Mouse (Mus musculus) midbrain, embryonic 14.5 days (tissue): ENCODE measurements at regions not wholly inside any gene's neighbourhood (a gene's known extent, or its start where the extent isn't known, plus 50 kb on each side); places are given as distances from the start of the nearest gene placed in this dataset.

Source experiments
- ATAC-seq: fragments of 200-750 bp; cut with Nextera tagmentation; 2 replicates; pipeline ENCODE4 v1.8.0; 2017; ENCODE audit warnings: moderate number of reproducible peaks, moderate library complexity; ENCODE audit not compliant: low FRiP score, low TSS enrichment
- DNase-seq: peaks from one replicate; pipeline ENCODE4 v3.0.0-alpha.2; 2015
- H3K27ac ChIP-seq: fragments of 300-500 bp; sonication (generic); replicated peaks from 2 replicates; pipeline ENCODE4 v1.5.1; 2014; ENCODE audit warnings: mild to moderate bottlenecking, low read depth, low read length, moderate library complexity
- H3K27me3 ChIP-seq: fragments of 300-500 bp; sonication (generic); 2 replicates; pipeline ENCODE4 v1.6.1; 2014; ENCODE audit warnings: low read length, control low read depth, mixed read lengths; ENCODE audit not compliant: control insufficient read depth, insufficient read depth
- H3K36me3 ChIP-seq: fragments of 300-500 bp; sonication (generic); 2 replicates; pipeline ENCODE4 v1.6.1; 2014; ENCODE audit warnings: low read length, control low read depth; ENCODE audit not compliant: control insufficient read depth, insufficient read depth
- H3K4me1 ChIP-seq: fragments of 300-500 bp; sonication (generic); 2 replicates; pipeline ENCODE4 v1.6.1; 2014; ENCODE audit warnings: mild to moderate bottlenecking, antibody characterized with exemption, low read length, control low read depth; ENCODE audit not compliant: control insufficient read depth, insufficient read depth
- H3K4me2 ChIP-seq: fragments of 300-500 bp; sonication (generic); 2 replicates; pipeline ENCODE4 v1.6.1; 2014; ENCODE audit warnings: mild to moderate bottlenecking, low read length, moderate library complexity
- H3K4me3 ChIP-seq: fragments of 300-500 bp; sonication (generic); replicated peaks from 2 replicates; pipeline ENCODE4 v1.5.1; 2014; ENCODE audit warnings: low read depth, low read length
- H3K9ac ChIP-seq: fragments of 300-500 bp; sonication (generic); replicated peaks from 2 replicates; pipeline ENCODE4 v1.6.1; 2014; ENCODE audit warnings: mild to moderate bottlenecking, low read length, moderate library complexity
- H3K9me3 ChIP-seq: fragments of 300-500 bp; sonication (generic); 2 replicates; pipeline ENCODE4 v1.6.1; 2016; ENCODE audit warnings: low read length, control low read depth, mixed read lengths; ENCODE audit not compliant: control insufficient read depth
- WGBS: fragments of 180-500 bp; shearing (Covaris S2); extraction: QIAGEN DNeasy Blood & Tissue Kit; methylation state at CpG from one replicate; pipeline ENCODE4 v1.1.7; 2014; 5-methylcytosine and 5-hydroxymethylcytosine counted together

DNA sequence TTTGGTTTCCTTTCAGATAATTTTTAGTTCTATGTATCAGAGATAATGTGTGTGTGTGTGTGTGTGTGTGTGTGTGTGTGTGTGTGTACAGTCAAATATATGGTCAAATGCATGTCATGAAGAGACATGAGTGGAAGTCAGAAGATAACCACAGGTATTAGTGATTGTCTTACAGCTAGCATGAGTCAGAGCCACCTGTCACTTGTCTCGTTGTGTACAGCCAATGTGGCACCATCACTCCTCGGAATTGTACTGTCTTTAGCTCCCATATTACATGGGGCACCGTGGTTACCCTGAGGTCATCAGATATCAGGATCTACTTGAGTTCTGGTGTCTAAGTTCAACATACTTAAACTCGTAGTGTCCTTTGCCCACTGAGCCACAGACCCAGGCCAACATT, 816.0 kb upstream of the Ctnnd2 start:
- Histone ChIP-seq H3K27me3 (no peaks in the 10 kb centered on the region), H3K4me2 (no peak overlapping the region), H3K9me3 (no peaks in the 10 kb centered on the region), H3K36me3 (no peaks in the 10 kb centered on the region), H3K27ac (no peak overlapping the region), H3K4me3 (no peak overlapping the region), H3K9ac (no peak overlapping the region), H3K4me1 (no peaks in the 10 kb centered on the region)
- DNase-seq, result no peak
- ATAC-seq, result no peak
- 86% methylated on average over 4 of the region's 4 CpGs for WGBS

DNA sequence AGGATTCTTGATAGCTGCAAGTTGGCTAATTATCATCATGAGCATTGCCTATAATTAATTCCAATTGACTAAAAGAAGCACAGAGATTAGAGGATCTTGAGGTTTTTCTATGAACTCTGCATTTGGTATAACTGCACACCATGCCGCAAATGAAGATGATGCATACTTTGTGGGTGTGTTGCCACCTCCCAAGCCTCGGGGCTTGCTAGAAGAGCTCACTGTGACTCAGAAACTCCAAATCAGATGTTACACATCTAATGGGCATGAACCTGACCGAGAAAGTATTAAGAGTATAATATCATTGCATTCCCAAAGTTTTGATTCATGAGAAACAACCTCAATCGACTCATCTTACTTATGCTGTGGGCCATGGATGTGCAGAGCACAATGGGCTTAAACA, 772.5 kb upstream of the Ctnnd2 start:
- no peak for DNase-seq
- no peak for ATAC-seq
- no peaks in the 10 kb centered on the region for H3K4me1 ChIP-seq
- H3K27ac ChIP-seq, result no peak overlapping the region
- H3K36me3 ChIP-seq, result no peaks in the 10 kb centered on the region
- H3K27me3 ChIP-seq, result no peaks in the 10 kb centered on the region
- H3K4me2 ChIP-seq, result no peak overlapping the region
- H3K9me3 ChIP-seq, result no peaks in the 10 kb centered on the region
- H3K4me3 ChIP-seq, result no peak overlapping the region
- 91% methylated on average over 4 of the region's 4 CpGs for WGBS
- H3K9ac ChIP-seq, result no peak overlapping the region

DNA sequence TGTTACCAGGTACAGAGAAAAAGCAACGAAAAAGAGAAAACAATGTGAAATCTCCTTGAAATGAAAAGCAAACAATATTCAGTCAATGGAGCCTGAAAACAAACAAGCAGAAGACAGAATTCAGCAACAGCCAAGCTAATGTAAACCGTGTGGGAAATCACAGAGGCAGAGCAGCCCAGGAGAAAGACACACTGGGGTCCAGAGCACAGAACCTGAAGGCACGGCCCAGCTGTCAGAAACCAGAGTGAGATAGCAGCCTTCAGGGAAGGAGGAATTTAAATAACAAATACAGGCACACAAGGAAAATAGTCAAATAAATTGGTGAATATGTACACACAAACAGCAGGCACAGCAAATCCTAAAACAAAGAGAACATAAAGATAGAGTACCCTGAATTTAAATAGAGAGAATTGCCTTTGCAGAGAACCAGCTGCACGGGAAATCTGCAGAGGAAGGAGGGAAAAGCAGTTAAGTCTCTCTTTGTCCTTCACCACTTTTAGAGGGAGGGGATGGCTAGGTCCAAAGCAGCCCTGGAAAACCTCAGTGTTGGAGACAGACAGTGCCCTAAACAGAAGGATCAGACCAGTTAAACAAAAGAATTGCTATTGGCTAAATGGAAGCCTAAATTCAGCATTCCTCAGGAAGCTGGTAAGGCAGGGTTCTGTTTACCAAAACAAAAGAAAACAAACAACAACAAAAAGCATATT, 739.2 kb upstream of the Ctnnd2 start:
- Histone ChIP-seq H3K9ac (no peak overlapping the region), H3K27me3 (no peaks in the 10 kb centered on the region), H3K4me1 (0 out of 2 replicates have a peak, but pooled peaks cover 7% of the 10 kb centered on the region), H3K4me3 (no peak overlapping the region), H3K36me3 (no peaks in the 10 kb centered on the region), H3K27ac (peak overlapping the region; percentile 58), H3K9me3 (no peaks in the 10 kb centered on the region), H3K4me2 (no peak overlapping the region)
- 13% methylated on average over 4 of the region's 4 CpGs for WGBS
- ATAC-seq (peak; percentile 72; the same call in 1 of the 2 replicates), DNase-seq (peak; percentile 55)

DNA sequence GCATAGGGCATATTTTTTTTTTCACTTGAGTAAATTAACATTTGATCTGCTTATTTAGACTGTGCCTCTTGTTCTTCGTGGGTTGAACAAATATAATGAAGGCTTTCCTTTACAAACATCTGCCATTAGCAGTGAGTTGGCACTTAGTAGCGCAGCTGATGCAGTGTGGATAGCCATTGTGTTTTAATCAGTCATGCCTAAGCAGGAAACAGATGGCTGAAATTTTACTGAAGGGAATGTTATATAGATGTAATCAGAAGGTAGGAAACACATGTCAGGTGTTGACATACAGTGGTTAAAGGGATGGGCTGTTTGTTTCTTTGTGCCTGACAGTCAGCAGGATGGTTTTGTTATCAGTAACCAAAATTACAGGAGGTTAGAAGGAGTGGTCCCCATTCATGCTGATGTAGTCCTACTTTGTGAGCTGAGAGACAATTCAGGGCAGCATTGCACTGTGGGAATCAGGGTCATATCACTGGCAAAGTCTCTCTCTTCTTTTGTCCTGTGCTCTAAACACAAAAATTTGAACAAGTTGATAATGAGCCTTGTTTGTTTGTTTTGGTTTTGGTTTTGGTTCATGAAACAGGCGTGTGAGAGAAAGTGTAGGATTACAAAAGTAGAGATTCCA, 734.6 kb upstream of the Ctnnd2 start:
- 43% methylated on average over 3 of the region's 3 CpGs for WGBS
- Histone ChIP-seq H3K27me3 (no peaks in the 10 kb centered on the region), H3K27ac (no peak overlapping the region), H3K9me3 (no peaks in the 10 kb centered on the region), H3K4me1 (0 out of 2 replicates have a peak, but pooled peaks cover 7% of the 10 kb centered on the region), H3K36me3 (no peaks in the 10 kb centered on the region), H3K4me3 (no peak overlapping the region), H3K9ac (no peak overlapping the region), H3K4me2 (no peak overlapping the region)
- DNase-seq (peak; percentile 44), ATAC-seq (peak; percentile 80; the same call in 1 of the 2 replicates)

DNA sequence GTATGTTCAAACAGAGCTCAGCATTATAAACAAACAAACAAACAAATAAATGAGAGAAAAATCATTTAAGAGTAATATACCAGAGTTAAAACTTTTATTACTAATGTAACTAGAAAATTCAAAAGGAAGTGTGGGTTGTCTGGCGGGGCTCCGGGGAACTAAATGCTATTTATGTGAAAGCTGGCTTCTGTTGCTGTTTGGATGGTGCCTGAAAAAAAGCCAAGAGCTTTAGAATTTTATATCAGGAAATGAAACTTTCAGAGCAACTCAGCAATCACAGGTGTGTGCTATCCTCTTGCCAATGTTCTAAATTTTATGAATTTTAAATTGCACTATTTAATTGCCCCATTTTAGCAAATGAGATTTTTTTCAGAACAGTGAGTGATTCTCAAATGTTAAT, 724.5 kb upstream of the Ctnnd2 start:
- Histone ChIP-seq H3K4me1 (no peaks in the 10 kb centered on the region), H3K4me2 (no peak overlapping the region), H3K27ac (no peak overlapping the region), H3K9me3 (no peaks in the 10 kb centered on the region), H3K4me3 (no peak overlapping the region), H3K36me3 (no peaks in the 10 kb centered on the region), H3K27me3 (no peaks in the 10 kb centered on the region), H3K9ac (no peak overlapping the region)
- WGBS, result 95% methylated on average over 2 of the region's 2 CpGs
- no peak for DNase-seq
- ATAC-seq, result no peak

DNA sequence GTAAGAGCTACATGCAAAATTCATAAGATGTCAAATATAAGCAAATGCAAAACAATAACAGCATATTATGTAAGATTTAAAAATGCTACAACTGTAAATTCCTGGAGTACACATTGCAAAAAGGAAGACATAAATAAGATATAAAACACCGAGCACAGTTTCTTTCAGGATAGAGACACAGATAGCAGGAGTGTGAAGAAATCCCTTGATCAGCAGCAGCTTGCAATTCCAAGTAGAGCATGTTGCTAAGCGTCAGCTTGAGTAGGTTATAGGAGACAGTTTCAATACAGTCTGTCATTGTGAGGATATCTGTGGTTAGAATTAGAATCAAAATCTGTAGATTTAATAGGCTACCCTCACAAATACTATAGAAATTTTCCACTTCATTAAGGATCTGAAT, 687.3 kb upstream of the Ctnnd2 start:
- Histone ChIP-seq H3K27ac (no peak overlapping the region), H3K9me3 (no peaks in the 10 kb centered on the region), H3K4me1 (no peaks in the 10 kb centered on the region), H3K36me3 (no peaks in the 10 kb centered on the region), H3K4me2 (no peak overlapping the region), H3K9ac (no peak overlapping the region), H3K27me3 (no peaks in the 10 kb centered on the region), H3K4me3 (no peak overlapping the region)
- no peak for ATAC-seq
- no peak for DNase-seq
- 53% methylated on average over 2 of the region's 2 CpGs for WGBS

DNA sequence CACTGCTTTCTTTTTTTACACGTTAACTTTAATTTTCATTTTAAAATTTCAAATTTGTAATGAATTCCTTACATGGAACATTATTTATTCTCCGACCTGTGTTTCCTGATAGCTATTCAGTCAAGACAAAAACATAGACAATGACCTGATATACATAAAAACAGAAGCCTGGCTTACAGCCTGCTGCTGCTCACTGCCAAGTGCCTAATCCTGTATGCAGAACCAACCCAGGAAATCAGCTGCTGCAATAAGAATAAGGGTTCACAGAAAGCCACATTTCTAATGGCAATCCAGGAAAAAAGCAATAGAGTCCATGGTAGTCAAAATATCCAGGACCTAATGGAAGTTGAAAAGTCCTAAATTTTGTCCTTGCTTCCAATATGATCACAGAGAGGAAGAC, 642.4 kb upstream of the Ctnnd2 start:
- Histone ChIP-seq H3K9me3 (no peaks in the 10 kb centered on the region), H3K27me3 (no peaks in the 10 kb centered on the region), H3K27ac (no peak overlapping the region), H3K36me3 (no peaks in the 10 kb centered on the region), H3K9ac (no peak overlapping the region), H3K4me3 (no peak overlapping the region), H3K4me2 (no peak overlapping the region), H3K4me1 (no peaks in the 10 kb centered on the region)
- ATAC-seq (no peak; the same call in 1 of the 2 replicates), DNase-seq (peak; percentile 37)
- 31% methylated on average over 2 of the region's 2 CpGs for WGBS

DNA sequence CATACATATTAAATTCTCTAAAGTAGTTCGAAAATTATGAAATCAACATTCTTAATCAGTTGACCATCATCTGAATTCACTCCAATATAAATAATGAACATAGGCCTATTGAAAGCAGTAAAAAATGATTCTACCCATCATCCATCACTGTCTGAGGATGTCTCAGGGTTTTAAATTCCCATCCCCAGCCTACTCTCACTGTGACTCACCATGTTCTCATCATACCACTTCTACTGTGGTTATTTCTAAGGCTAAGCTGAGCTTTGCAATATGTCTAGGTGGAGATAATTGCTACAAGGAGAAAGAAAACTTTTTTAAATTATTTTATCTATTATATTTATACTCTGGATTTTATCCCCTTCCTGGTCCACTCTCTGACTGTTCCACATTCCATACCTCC, 604.0 kb upstream of the Ctnnd2 start:
- Histone ChIP-seq H3K36me3 (no peaks in the 10 kb centered on the region), H3K4me1 (no peaks in the 10 kb centered on the region), H3K9ac (no peak overlapping the region), H3K27me3 (no peaks in the 10 kb centered on the region), H3K9me3 (no peaks in the 10 kb centered on the region), H3K27ac (no peak overlapping the region), H3K4me3 (no peak overlapping the region), H3K4me2 (no peak overlapping the region)
- 88% methylated on average over 1 of the region's 1 CpGs for WGBS
- DNase-seq (no peak), ATAC-seq (no peak)
